Mouse (Mus musculus): Measurements from ENCODE around the gene Dstyk.

The Dstyk gene

DNA sequence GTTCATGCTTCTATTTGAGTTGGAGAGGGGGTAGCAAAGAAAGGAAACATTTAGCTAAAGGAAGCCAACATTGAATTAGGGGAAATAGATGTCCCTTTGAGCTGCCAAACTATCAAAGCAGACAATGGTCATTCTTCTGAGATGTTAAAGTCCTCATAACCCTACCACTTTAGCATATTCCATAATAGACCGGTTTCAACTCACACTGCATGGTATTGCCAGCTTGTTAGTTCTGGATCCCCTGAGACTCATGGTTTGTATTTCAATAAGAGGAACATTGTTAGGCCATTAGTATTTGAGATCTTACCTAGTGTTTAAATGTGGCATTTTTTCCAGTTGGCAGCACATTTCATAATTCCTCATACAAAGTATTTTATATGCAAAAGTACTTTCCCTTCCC is 19.6 kb downstream of the Dstyk start:
- DNase-seq (ENCODE audit: low read depth, low spot score): no peak

DNA sequence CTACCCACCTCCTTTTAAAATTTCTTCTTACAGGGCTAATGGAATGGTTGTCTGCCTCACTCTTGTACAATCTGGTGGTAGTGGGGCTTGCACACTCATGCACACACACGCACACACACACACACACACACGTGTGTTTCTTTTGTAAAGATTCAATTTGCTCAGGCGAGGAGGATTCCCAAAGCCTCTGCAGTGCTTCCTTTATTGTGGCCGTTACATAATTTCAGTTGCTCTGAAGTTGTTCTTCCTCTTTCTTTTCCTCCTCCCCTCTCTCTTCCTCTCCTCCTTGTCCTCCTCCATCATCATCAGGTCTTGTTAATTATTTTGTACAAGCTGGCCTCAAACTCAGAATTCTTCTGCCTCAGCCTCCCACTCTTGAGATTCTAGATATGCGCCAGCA is 20.0 kb downstream of the Dstyk start:
- no peak for DNase-seq (ENCODE audit: low read depth, low spot score)

DNA sequence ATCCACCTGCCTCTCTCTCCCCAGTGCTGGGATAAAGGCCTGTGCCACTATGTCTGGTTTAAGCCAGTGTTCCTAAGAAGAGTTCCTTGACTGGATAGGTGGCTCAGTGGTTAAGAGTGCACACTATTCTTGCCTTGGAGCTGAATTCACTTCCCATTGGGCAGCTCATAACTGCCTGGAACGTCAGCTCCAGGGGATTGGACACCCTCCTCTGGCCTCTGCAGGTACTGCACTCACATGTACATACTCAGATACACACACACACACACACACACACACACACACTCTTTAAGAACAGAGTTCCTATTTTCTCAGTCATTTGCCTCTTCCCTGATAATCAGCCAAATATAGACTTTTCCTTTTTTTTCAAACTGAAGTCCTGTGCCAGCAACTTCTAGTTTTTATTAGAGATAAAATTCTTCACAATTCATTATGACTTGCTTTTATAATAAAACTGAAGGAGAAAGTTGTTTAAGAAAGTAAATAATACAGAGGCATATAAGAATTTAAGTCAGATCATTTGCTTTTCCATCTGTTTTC is 23.6 kb downstream of the Dstyk start:
- DNase-seq (ENCODE audit: low read depth, low spot score): peak; percentile 78

GRCm38 (mm10) chr1:132449742-132450141 is 32.4 kb downstream of the Dstyk start:
- no peak for DNase-seq (ENCODE audit: low read depth, low spot score)

DNA sequence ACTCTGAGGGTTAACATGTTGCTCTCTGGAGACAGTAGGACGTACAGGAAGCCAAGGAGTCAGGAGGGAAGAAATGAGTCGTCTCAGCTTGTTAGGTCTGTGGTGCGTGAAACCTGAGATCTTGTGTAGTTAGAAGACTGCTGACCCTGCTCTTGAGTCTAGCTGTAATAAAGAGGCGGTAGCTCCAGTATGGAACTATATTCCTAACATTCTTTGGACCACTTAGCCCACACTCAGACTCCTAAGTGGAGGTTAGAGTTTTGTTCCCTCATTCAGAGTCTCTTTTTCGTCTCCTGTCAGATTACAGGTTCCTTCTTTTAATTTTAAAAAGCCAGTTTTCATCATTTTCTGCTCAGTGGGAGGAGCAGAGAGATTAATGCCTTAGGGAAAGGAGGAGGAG is 47.3 kb downstream of the Dstyk start:
- no peak for DNase-seq (ENCODE audit: low read depth, low spot score)

- DNase-seq (ENCODE audit: low read depth, low spot score): peak; percentile 50
These were observed 51.6 kb downstream of the Dstyk start for GRCm38 (mm10) chr1:132468926-132469325.

DNA sequence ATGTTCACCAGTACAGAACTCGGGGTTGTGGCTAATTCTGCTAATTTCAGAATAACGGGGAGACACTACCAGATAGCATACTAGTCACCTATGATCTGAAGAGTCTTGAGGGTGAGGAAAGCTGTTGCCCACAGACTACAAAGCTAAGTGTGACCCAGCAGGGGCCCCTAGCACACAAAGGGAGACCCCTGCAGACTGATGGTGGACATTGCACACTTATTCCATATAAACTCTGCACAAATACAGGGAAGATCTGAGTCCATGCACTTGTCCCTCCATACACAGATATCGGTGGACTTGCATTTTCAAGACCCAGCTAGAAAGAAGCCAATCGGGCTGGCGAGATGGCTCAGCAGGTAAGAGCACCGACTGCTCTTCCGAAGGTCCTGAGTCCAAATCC is 52.2 kb downstream of the Dstyk start:
- peak; percentile 56 for DNase-seq (ENCODE audit: low read depth, low spot score)

GRCm38 (mm10) chr1:132470031-132470430 is 52.7 kb downstream of the Dstyk start:
- DNase-seq (ENCODE audit: low read depth, low spot score): peak; percentile 72

DNA sequence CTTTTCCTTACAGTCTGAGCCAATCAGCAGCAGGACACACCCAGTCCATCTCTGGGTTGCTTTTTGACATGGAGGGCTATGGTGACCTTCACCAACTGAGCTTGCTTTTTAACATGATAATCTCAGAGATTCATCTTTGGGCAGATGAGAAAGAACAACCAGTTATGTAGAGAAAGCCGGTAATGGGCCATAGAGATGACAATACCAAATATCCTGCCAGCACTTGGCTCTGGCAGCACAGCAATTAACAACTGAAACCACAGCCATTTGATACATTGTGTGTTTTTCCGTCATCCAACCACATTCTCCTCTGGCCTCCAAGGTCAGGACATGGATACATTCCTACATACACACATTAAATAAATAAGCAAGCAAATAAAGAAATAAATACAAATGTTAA is 53.7 kb downstream of the Dstyk start:
- DNase-seq (ENCODE audit: low read depth, low spot score): peak; percentile 97

DNA sequence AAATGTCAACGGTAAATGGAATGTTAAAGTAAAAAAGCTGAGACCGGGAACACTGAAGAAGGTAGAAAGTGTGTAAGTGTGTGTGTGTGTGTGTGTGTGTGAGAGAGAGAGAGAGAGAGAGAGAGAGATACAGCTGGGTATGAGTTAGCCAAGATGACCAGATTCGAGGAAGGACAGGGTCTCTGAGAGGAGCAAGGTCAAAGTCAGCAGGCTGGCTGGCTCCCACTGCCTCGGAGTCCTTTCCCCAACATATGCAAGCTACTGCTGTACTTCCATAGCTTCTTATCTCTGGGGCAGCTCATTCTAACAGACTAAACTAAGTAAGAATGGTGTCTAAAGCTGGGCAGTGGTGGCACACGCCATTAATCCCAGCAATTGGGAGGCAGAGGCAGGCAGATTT is 54.1 kb downstream of the Dstyk start:
- DNase-seq (ENCODE audit: low read depth, low spot score): peak; percentile 59

DNA sequence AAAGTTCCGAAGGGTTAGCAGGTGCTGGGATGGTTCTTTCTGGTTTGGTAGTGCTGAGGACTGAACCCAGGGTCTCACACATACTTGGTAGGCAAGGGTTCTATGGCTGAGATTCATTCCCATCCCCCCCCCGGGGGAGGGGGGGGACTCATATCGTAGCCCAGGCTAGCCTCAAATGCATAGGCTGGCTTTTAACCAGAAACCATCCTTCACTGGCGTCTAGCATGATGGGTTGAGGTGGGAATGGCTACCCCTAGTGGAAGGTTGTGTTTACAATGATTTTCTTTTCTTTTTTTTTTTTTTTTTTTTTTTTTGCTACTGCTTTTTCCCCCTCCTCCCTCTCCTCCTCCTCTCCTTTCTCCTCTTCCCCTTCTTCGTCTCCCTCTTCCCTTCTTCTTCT is 55.2 kb downstream of the Dstyk start:
- DNase-seq (ENCODE audit: low read depth, low spot score): peak; percentile 87

GRCm38 (mm10) chr1:132474496-132474895 is 57.1 kb downstream of the Dstyk start:
- DNase-seq (ENCODE audit: low read depth, low spot score): no peak

GRCm38 (mm10) chr1:132476575-132476927 is 59.2 kb downstream of the Dstyk start:
- no peak for DNase-seq (ENCODE audit: low read depth, low spot score)

DNA sequence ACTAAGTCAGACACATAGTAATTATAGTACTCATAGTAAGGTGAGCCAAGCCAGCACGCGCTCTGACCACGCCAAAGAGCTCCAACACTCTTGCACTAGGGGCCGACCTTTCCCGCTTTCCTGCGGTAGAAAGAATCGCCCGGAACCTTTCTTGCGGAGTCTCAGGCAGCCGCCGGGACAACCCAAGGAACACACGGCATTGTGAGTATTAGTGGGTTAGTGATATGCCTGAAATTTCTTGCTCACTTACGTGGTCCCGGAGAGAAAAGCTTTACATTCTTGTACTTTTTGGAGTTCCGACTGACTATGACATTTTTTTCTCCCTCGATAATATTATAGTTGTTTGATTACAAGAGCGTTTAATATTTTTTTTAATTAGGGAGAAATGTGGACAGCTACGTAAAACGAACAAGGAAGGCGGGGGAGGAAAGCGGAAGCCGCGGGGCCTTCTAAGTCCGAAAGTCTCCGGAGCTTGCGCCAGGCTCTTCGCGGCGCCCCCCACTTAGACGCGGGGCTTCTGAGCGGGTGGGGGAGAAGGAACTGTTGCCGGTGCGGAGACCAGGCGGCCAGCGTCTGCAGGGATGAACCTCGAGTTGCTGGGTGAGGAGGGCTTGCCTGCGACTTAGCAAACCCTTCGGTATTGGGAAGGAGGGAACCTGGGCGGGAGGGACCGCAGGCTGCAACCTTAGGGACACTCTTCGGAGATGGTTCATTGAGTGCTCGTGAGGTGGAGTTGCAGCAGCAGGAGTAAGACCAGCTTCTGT is 59.8 kb downstream of the Dstyk start, which contains the start of gene Rbbp5:
Gene Rbbp5 (plus strand): TSS at position 438 of the 764 bp plus-strand sequence.
- peak; percentile 94 for DNase-seq (ENCODE audit: low read depth, low spot score)

- DNase-seq (ENCODE audit: low read depth, low spot score): no peak
These were observed 62.1 kb downstream of the Dstyk start for GRCm38 (mm10) chr1:132479438-132479837.

GRCm38 (mm10) chr1:132481619-132482018 is 64.3 kb downstream of the Dstyk start:
- no peak for DNase-seq (ENCODE audit: low read depth, low spot score)

- no peak for DNase-seq (ENCODE audit: low read depth, low spot score)
These were observed 65.9 kb downstream of the Dstyk start for GRCm38 (mm10) chr1:132483234-132483633.

- no peak for DNase-seq (ENCODE audit: low read depth, low spot score)
These were observed 66.4 kb downstream of the Dstyk start for GRCm38 (mm10) chr1:132483759-132484158.

GRCm38 (mm10) chr1:132500535-132500934 is 83.2 kb downstream of the Dstyk start:
- DNase-seq (ENCODE audit: low read depth, low spot score): no peak

GRCm38 (mm10) chr1:132505155-132505554 is 87.8 kb downstream of the Dstyk start:
- DNase-seq (ENCODE audit: low read depth, low spot score): no peak

DNA sequence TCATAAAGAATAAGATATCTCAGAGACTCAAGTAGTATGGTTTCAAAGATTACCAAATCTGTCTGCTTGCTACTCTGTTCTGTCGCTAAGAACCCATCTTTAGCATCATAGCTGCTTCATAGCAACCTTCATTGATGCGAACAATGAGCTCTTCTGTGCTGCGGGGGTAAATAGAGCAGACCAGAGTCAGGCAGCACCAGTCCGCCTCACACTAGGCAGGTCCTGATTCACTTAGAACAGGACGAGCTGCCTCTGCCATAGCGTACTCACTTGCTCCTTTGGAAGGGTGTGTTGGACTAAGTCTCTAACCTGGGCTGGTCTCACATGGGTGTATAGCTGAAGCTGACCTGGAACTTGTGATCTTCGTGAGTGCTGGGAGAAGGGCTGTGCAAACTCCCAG is 88.7 kb downstream of the Dstyk start, which contains the start of gene Tmem81:
Gene Tmem81 (plus strand): TSS at position 173 of the 400 bp plus-strand sequence.
- no peak for DNase-seq (ENCODE audit: low read depth, low spot score)

- DNase-seq (ENCODE audit: low read depth, low spot score): no peak
These were observed 89.3 kb downstream of the Dstyk start for GRCm38 (mm10) chr1:132506656-132507055.

DNA sequence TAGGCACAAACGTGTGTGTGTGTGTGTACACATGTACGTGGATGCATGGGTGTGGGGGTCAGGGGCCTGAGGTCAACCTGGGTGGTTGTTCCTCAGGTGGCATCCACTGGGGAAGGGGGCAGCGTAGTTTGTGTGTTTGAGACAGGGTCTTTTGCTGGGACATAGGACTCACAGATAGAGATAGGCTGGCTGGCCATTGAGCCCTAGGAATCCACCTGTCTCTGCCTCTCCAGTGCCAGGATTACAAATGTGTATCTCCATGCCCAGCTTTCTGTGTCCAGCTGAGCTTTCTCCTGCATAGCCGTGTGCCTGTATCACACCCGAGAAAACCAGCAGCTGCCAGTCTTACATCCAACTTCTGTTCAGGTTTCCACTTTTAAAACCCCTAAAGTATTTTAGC is 92.4 kb downstream of the Dstyk start:
- DNase-seq (ENCODE audit: low read depth, low spot score): no peak
